Mouse (Mus musculus) adrenal gland, postnatal 36 days (tissue): Measurements from ENCODE around the gene Slitrk1. TPM values are rescaled to one million over a fixed set of nuclear protein-coding genes. Genes with fewer than 3 reads are reported as not detected.

Experiments
- DNase-seq, 2 experiments: peaks; one replicate each; pipeline ENCODE4 v3.0.0; 2021; ENCODE audit warnings: mixed read lengths in 1 of 2
- long read RNA-seq, 2 experiments: library from polyadenylated mRNA; stranded (forward); transcript quantifications; one replicate each; pipeline ENCODE4 v2.0.0; 2021; ENCODE audit warnings: borderline sequencing depth in 2 of 2
- total RNA-seq, 2 experiments: library from RNA; stranded (reverse); gene quantifications; 2 replicates each; pipeline ENCODE4 v1.2.3; 2021

Gene Slitrk1
- total RNA-seq, result under 1 TPM; 0.66 TPM
- long read RNA-seq, experiment 1, result 0 reads
- long read RNA-seq, experiment 2, result 0 reads

- peak; percentile 32 to 35 for DNase-seq
These were observed at the start of gene Slitrk1 for GRCm38 (mm10) chr14:108913714-108914263. Gene Slitrk1, minus strand, starts transcription at chr14:108914158.

GRCm38 (mm10) chr14:108935777-108936176 lies 21.8 kb upstream of the Slitrk1 start:
- no peak for DNase-seq

GRCm38 (mm10) chr14:108914336-108914735 lies 378 bp upstream of the Slitrk1 start:
- DNase-seq, result no peak

- DNase-seq, result no peak
These were observed 975 bp downstream of the Slitrk1 start for GRCm38 (mm10) chr14:108912876-108913490.

GRCm38 (mm10) chr14:108912021-108912875 lies 1.7 kb downstream of the Slitrk1 start:
- peak in 1 of 2 experiments; percentile 11 for DNase-seq

- DNase-seq, result no peak
These were observed 2.7 kb downstream of the Slitrk1 start for GRCm38 (mm10) chr14:108911138-108911841.

- DNase-seq, result no peak
These were observed 3.4 kb downstream of the Slitrk1 start for GRCm38 (mm10) chr14:108910449-108911137.

GRCm38 (mm10) chr14:108909336-108909953 lies 4.5 kb downstream of the Slitrk1 start:
- DNase-seq, result no peak

- DNase-seq, result no peak
These were observed 15.4 kb downstream of the Slitrk1 start for GRCm38 (mm10) chr14:108898601-108899000.

- DNase-seq, result no peak
These were observed 18.5 kb downstream of the Slitrk1 start for GRCm38 (mm10) chr14:108895456-108895855.

GRCm38 (mm10) chr14:108867816-108868215 lies 46.1 kb downstream of the Slitrk1 start:
- DNase-seq, result peak; percentile 48 to 64

- DNase-seq, result no peak
These were observed 49.3 kb downstream of the Slitrk1 start for GRCm38 (mm10) chr14:108864631-108865030.

GRCm38 (mm10) chr14:108859310-108859709 lies 54.6 kb downstream of the Slitrk1 start:
- no peak for DNase-seq
